Mouse (Mus musculus) stomach, postnatal 0 days (tissue): ENCODE data around the gene Gm10563.

Experiments used
- CTCF ChIP-seq: IDR thresholded peaks from 2 replicates; pipeline ENCODE4 v1.5.1; 2016; ENCODE audit warnings: antibody characterized with exemption, low read depth, mild to moderate bottlenecking, moderate library complexity
- EP300 ChIP-seq: optimal IDR thresholded peaks from 2 replicates; pipeline ENCODE3; 2016; ENCODE audit warnings: antibody characterized with exemption

GRCm38 (mm10) chr4:155577741-155578140 is 67.5 kb downstream of the Gm10563 start:
- TF ChIP-seq CTCF (no peak), EP300 (no peak)
